Mouse (Mus musculus): ENCODE data around the gene Arid2.

GRCm38 (mm10) chr15:96434202-96434601, 146.9 kb downstream of the Arid2 start:
- TF ChIP-seq POLR2A (IDR thresholded peaks at IDR 0.05; ENCODE audit: insufficient read depth, low read depth, low read length), result no peak
- TF ChIP-seq CTCF (IDR thresholded peaks at IDR 0.05), result peak; percentile 45

Measured in heart, adult 2 months (tissue).